8 mouse cellular contexts compared by ENCODE assay signal in genomic region chr9:65195982-65196737, GRCm38 (mm10). TPM values are rescaled to one million over a fixed set of nuclear protein-coding genes. Genes with fewer than 3 reads are reported as not detected.
DNase-seq lines count a peak whose midpoint lies in the region; ATAC-seq and TF ChIP-seq lines count a peak whose summit lies in the region.

No protein-coding gene starts in this region.

- peak; percentile 91 for ATAC-seq in embryonic facial prominence, embryonic 11.5 days (replicated peaks; ENCODE audit: insufficient number of reproducible peaks, low FRiP score, low TSS enrichment, low read depth)
- ATAC-seq in midbrain, embryonic 15.5 days (replicated peaks), result peak; percentile 75

- no peak for TF ChIP-seq CTCF in CH12.LX (conservative IDR thresholded peaks at IDR 0.05 in 1 of 2, IDR thresholded peaks at IDR 0.05 in 1 of 2; ENCODE audit: low read depth in 2 of 2, low read length in 2 of 2)

- H3K4me3 ChIP-seq in heart, embryonic 10.5 days, result peak overlapping the region; percentile 27; the same call in 1 of the 2 replicates
- no peak overlapping the region for H3K4me3 ChIP-seq in CH12.LX (replicated peaks in 1 of 3; ENCODE audit: low read depth in 2 of 3, low read length in 2 of 3, poor library complexity in 1 of 3)
- H3K4me3 ChIP-seq in embryonic facial prominence, embryonic 11.5 days (ENCODE audit: low read depth, low read length), result no peak overlapping the region
- H3K4me3 ChIP-seq in midbrain, embryonic 15.5 days, result peak overlapping the region; percentile 19

- H3K27me3 ChIP-seq in heart, embryonic 10.5 days (ENCODE audit: insufficient read depth, poor library complexity, severe bottlenecking), result no peaks in the 10 kb centered on the region
- peaks cover 2% of the 10 kb centered on the region for H3K27me3 ChIP-seq in CH12.LX (replicated peaks)
- no peaks in the 10 kb centered on the region for H3K27me3 ChIP-seq in embryonic facial prominence, embryonic 11.5 days (ENCODE audit: control insufficient read depth, insufficient read depth, low read length)
- H3K27me3 ChIP-seq in midbrain, embryonic 15.5 days (replicated peaks), result no peaks in the 10 kb centered on the region

- no peak for TF ChIP-seq RAD21 in CH12.LX (IDR thresholded peaks at IDR 0.05; ENCODE audit: low read depth, low read length)

- no peaks in the 10 kb centered on the region for H3K36me3 ChIP-seq in heart, embryonic 10.5 days
- no peaks in the 10 kb centered on the region for H3K36me3 ChIP-seq in CH12.LX (replicated peaks in 1 of 2; ENCODE audit: control insufficient read depth in 1 of 2, insufficient read depth in 1 of 2, low read length in 1 of 2)
- H3K36me3 ChIP-seq in embryonic facial prominence, embryonic 11.5 days (replicated peaks; ENCODE audit: control insufficient read depth, insufficient read depth, low read depth, low read length), result no peaks in the 10 kb centered on the region
- H3K36me3 ChIP-seq in midbrain, embryonic 15.5 days (replicated peaks), result no peaks in the 10 kb centered on the region

- H3K4me1 ChIP-seq in heart, embryonic 10.5 days, result peaks cover 39% of the 10 kb centered on the region
- peaks cover 13 to 41% of the 10 kb centered on the region in 2 experiments for H3K4me1 ChIP-seq in CH12.LX (ENCODE audit: control insufficient read depth in 1 of 2, insufficient read depth in 2 of 2)
- peaks cover 17% of the 10 kb centered on the region for H3K4me1 ChIP-seq in embryonic facial prominence, embryonic 11.5 days (ENCODE audit: control insufficient read depth, insufficient read depth, low read length)
- peaks cover 21% of the 10 kb centered on the region for H3K4me1 ChIP-seq in midbrain, embryonic 15.5 days

- H3K9me3 ChIP-seq in heart, embryonic 10.5 days, result no peaks in the 10 kb centered on the region
- H3K9me3 ChIP-seq in CH12.LX (replicated peaks; ENCODE audit: low read length), result no peaks in the 10 kb centered on the region
- no peaks in the 10 kb centered on the region for H3K9me3 ChIP-seq in embryonic facial prominence, embryonic 11.5 days (replicated peaks; ENCODE audit: control insufficient read depth, low read length)
- no peaks in the 10 kb centered on the region for H3K9me3 ChIP-seq in midbrain, embryonic 15.5 days

- no peaks in the 10 kb centered on the region for H3K79me2 ChIP-seq in CH12.LX (replicated peaks; ENCODE audit: control insufficient read depth, extremely low read depth, insufficient read depth, poor library complexity, severe bottlenecking)

- in situ Hi-C loops in CH12.LX (cut with MboI; ENCODE audit: low pct_ligation_motif_present, low pct_unique_long_range_greater_than_20kb, low sequenced_read_pairs), result no loop called here

- peak overlapping the region; percentile 92 for H3K27ac ChIP-seq in heart, embryonic 10.5 days
- peak overlapping the region; percentile 43 for H3K27ac ChIP-seq in CH12.LX (ENCODE audit: insufficient read depth, low read depth)
- H3K27ac ChIP-seq in embryonic facial prominence, embryonic 11.5 days (replicated peaks; ENCODE audit: low read depth, low read length), result peak overlapping the region; percentile 53
- peak overlapping the region; percentile 83 for H3K27ac ChIP-seq in midbrain, embryonic 15.5 days

- peak; percentile 44 for TF ChIP-seq EP300 in CH12.LX (IDR thresholded peaks at IDR 0.05; ENCODE audit: low read length)

- H3K4me2 ChIP-seq in CH12.LX (ENCODE audit: insufficient read depth, low read depth, poor library complexity, severe bottlenecking), result 0 out of 2 replicates have a peak overlapping the region, but pooled peaks have one; percentile 6
- H3K4me2 ChIP-seq in embryonic facial prominence, embryonic 11.5 days (ENCODE audit: low read depth, low read length), result no peak overlapping the region
- peak overlapping the region; percentile 38 for H3K4me2 ChIP-seq in midbrain, embryonic 15.5 days

- dilution Hi-C loops in CH12.LX (cut with MboI; ENCODE audit: extremely low pct_ligation_motif_present, extremely low pct_unique_long_range_greater_than_20kb, low sequenced_read_pairs), result no loop called here

- peak; percentile 89 for DNase-seq in heart, embryonic 10.5 days (ENCODE audit: low spot score)
- no peak for DNase-seq in heart, adult 11 months
- DNase-seq in CH12.LX (ENCODE audit: extremely low read depth), result peak; percentile 96
- DNase-seq in embryonic facial prominence, embryonic 11.5 days (ENCODE audit: low spot score), result peak; percentile 91
- DNase-seq in induced T-regulatory cell, adult 2 months (ENCODE audit: low read depth), result peak; percentile 89
- DNase-seq in right cerebral cortex, adult 2 months (ENCODE audit: low spot score in 2 of 2), result no peak
- no peak for DNase-seq in left cerebral cortex, postnatal 25 days (ENCODE audit: low spot score in 2 of 2)

- TF ChIP-seq POLR2A in CH12.LX (IDR thresholded peaks at IDR 0.05; ENCODE audit: low read depth, low read length), result peak; percentile 99

- 5% methylated on average over 9 of the region's 9 CpGs for WGBS in heart, embryonic 10.5 days
- WGBS in embryonic facial prominence, embryonic 11.5 days, result 5% methylated on average over 9 of the region's 9 CpGs
- 4% methylated on average over 9 of the region's 9 CpGs for WGBS in midbrain, embryonic 15.5 days

- peak overlapping the region; percentile 10; the same call in 1 of the 2 replicates for H3K9ac ChIP-seq in CH12.LX (ENCODE audit: insufficient read depth, low read depth)
- H3K9ac ChIP-seq in embryonic facial prominence, embryonic 11.5 days (replicated peaks; ENCODE audit: low read length), result peak overlapping the region; percentile 1; the same call in 1 of the 2 replicates
- peak overlapping the region; percentile 31; the same call in 1 of the 2 replicates for H3K9ac ChIP-seq in midbrain, embryonic 15.5 days

- intact Hi-C loops in left cerebral cortex, postnatal 25 days (cut with DNase I), result loop anchor here (1.0 kb wide), 1 partner anchor 85 kb away; no protein-coding TSS in a partner anchor

TF ChIP-seq in CH12.LX, 34 proteins besides CTCF, POLR2A, EP300 and RAD21 (continues in another document):
- TF ChIP-seq USF2 (conservative IDR thresholded peaks at IDR 0.05; ENCODE audit: low read depth, low read length), result no peak
- peak; percentile 86; the same call in 1 of the 2 replicates for TF ChIP-seq E2F4 (IDR thresholded peaks at IDR 0.05; ENCODE audit: insufficient replicate concordance, low read depth, low read length)
- peak; percentile 99 for TF ChIP-seq ETS1 (conservative IDR thresholded peaks at IDR 0.05; ENCODE audit: low read depth, low read length)
- TF ChIP-seq TBP (conservative IDR thresholded peaks at IDR 0.05; ENCODE audit: low read depth, low read length), result peak; percentile 99; the same call in 1 of the 2 replicates
- no peak for TF ChIP-seq PAX5 (IDR thresholded peaks at IDR 0.05; ENCODE audit: low read length)
- no peak for TF ChIP-seq USF1 (IDR thresholded peaks at IDR 0.05; ENCODE audit: low read depth, low read length)
- TF ChIP-seq NRF1 (IDR thresholded peaks at IDR 0.05; ENCODE audit: low read depth, low read length), result peak; percentile 56; the same call in 1 of the 2 replicates
- peak; percentile 71 for TF ChIP-seq ZNF384 (IDR thresholded peaks at IDR 0.05; ENCODE audit: low read depth, low read length)
- no peak for TF ChIP-seq UBTF (IDR thresholded peaks at IDR 0.05; ENCODE audit: low read depth, low read length)
- TF ChIP-seq KAT2A (IDR thresholded peaks at IDR 0.05; ENCODE audit: insufficient replicate concordance, low read length), result 0 out of 2 replicates have a peak, but pooled peaks have one; percentile 25
- TF ChIP-seq ZKSCAN1 (IDR thresholded peaks at IDR 0.05; ENCODE audit: borderline replicate concordance, low read depth, low read length), result no peak
- no peak for TF ChIP-seq JUN (IDR thresholded peaks at IDR 0.05; ENCODE audit: insufficient read depth, low read depth, low read length)
- peak; percentile 69; the same call in 1 of the 2 replicates for TF ChIP-seq MYC (IDR thresholded peaks at IDR 0.05; ENCODE audit: low read depth, low read length)
- peak; percentile 74; the same call in 1 of the 2 replicates for TF ChIP-seq MXI1 (IDR thresholded peaks at IDR 0.05; ENCODE audit: low read depth, low read length)
- peak; percentile 92 for TF ChIP-seq MEF2A (IDR thresholded peaks at IDR 0.05; ENCODE audit: borderline replicate concordance, low read depth, low read length)
- peak; percentile 55; the same call in 1 of the 2 replicates for TF ChIP-seq ZC3H11A (IDR thresholded peaks at IDR 0.05; ENCODE audit: low read depth, low read length)
- TF ChIP-seq IRF4 (IDR thresholded peaks at IDR 0.05; ENCODE audit: low read depth, low read length), result peak; percentile 51; the same call in 1 of the 2 replicates
- peak; percentile 72 for TF ChIP-seq MAFK (IDR thresholded peaks at IDR 0.05; ENCODE audit: insufficient replicate concordance, low read length)
- TF ChIP-seq BHLHE40 (IDR thresholded peaks at IDR 0.05; ENCODE audit: low read depth, low read length), result no peak
- peak; percentile 92 for TF ChIP-seq SIN3A (IDR thresholded peaks at IDR 0.05; ENCODE audit: low read length)
- TF ChIP-seq ZMIZ1 (IDR thresholded peaks at IDR 0.05; ENCODE audit: low read depth, low read length), result peak; percentile 100
- TF ChIP-seq SMC3 (IDR thresholded peaks at IDR 0.05; ENCODE audit: low read depth, low read length), result no peak
- peak; percentile 96 for TF ChIP-seq TCF12 (IDR thresholded peaks at IDR 0.05; ENCODE audit: low read depth, low read length)
- TF ChIP-seq HCFC1 (IDR thresholded peaks at IDR 0.05; ENCODE audit: low read depth, low read length), result peak; percentile 76
- TF ChIP-seq RCOR1 (conservative IDR thresholded peaks at IDR 0.05; ENCODE audit: low read depth, low read length), result peak; percentile 98

RNA-seq across cellular contexts. Expression of gene Parp16, which starts 1.0 kb away (rescaled TPM):
- 4.8 and 5.8 TPM in 2 replicates for polyA plus RNA-seq in heart, embryonic 10.5 days (2016; fragmentation: Nextera tagmentation; extraction: Ambion mirVana)
- total RNA-seq in CH12.LX (2012; rRNA removed), result 1.3 and 1.7 TPM in 2 replicates
- total RNA-seq in CH12.LX (2014; rRNA removed), result 0.44 and 0.46 TPM in 2 replicates
- 0.81 and 0.94 TPM in 2 replicates for polyA plus RNA-seq in CH12.LX (2012; ENCODE audit: insufficient read length, low read depth)
- polyA plus RNA-seq in embryonic facial prominence, embryonic 11.5 days (2014; fragmentation: Nextera tagmentation; extraction: Ambion mirVana), result 4.9 and 5.7 TPM in 2 replicates
- polyA plus RNA-seq in midbrain, embryonic 15.5 days (2015; fragmentation: Nextera tagmentation; extraction: Ambion mirVana), result 6.8 and 7.6 TPM in 2 replicates
- 1 to 10 TPM; 3.3 to 3.6 TPM for total RNA-seq in left cerebral cortex, postnatal 25 days (2021)

RNA-seq across cellular contexts. Expression of gene Igdcc3, which starts 55.2 kb away (rescaled TPM):
- 26.8 and 65.0 TPM in 2 replicates for polyA plus RNA-seq in heart, embryonic 10.5 days (2016; fragmentation: Nextera tagmentation; extraction: Ambion mirVana)
- 0.21 TPM in 1 of 2 replicates, not detected in the other for total RNA-seq in CH12.LX (2012; rRNA removed)
- not detected in 2 replicates for total RNA-seq in CH12.LX (2014; rRNA removed)
- 0.20 and 0.26 TPM in 2 replicates for polyA plus RNA-seq in CH12.LX (2012; ENCODE audit: insufficient read length, low read depth)
- polyA plus RNA-seq in embryonic facial prominence, embryonic 11.5 days (2014; fragmentation: Nextera tagmentation; extraction: Ambion mirVana), result 17.0 and 18.7 TPM in 2 replicates
- polyA plus RNA-seq in midbrain, embryonic 15.5 days (2015; fragmentation: Nextera tagmentation; extraction: Ambion mirVana), result 12.8 and 14.1 TPM in 2 replicates
- total RNA-seq in left cerebral cortex, postnatal 25 days (2021), result 1 to 10 TPM; 1.5 to 2.2 TPM

Comparison
In these comparisons a context has a peak if more than half of its experiments do, and no peak if none do; other contexts are left out.
1. DNase-seq: peak in heart, embryonic 10.5 days (single experiment), CH12.LX (single experiment), embryonic facial prominence, embryonic 11.5 days (single experiment) and induced T-regulatory cell, adult 2 months (single experiment); none in heart, adult 11 months (single experiment), right cerebral cortex, adult 2 months (0 of 2) and left cerebral cortex, postnatal 25 days (0 of 2).
2. H3K4me3 ChIP-seq: peak in heart, embryonic 10.5 days (single experiment) and midbrain, embryonic 15.5 days (single experiment); none in CH12.LX (0 of 3) and embryonic facial prominence, embryonic 11.5 days (single experiment).
3. RNA of gene Igdcc3, which starts 55.2 kb away (polyA plus RNA-seq): 26.8 to 65.0 TPM in heart, embryonic 10.5 days, 17.0 to 18.7 TPM in embryonic facial prominence, embryonic 11.5 days and 12.8 to 14.1 TPM in midbrain, embryonic 15.5 days; 0.20 to 0.26 TPM in CH12.LX; every median in the first group is over 10 times any median in the second.
4. Peak in every context shown above with its lines, with median percentiles within 50 percentile points of each other: H3K27ac ChIP-seq and H3K9ac ChIP-seq.